Mouse (Mus musculus): ENCODE measurements around the gene Col11a2.

DNA sequence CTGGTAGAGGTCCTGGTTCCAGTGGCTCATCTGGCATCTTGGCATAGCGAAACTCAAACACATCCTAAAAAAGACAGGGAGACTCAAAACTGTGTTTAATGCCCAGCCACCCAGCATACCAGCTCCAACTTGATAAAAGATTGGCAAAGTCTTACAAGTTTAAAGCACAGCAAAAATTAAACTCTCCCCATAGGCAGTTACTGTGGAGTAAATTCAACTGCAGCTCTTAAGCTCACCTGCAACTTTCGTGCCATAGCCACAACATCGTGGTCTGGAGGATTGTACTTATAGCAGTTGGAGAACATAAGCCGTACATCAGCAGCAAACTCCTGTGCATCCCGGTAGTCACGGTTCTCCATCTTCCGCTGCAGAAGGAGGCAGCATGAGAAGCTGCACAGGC is 74.9 kb downstream of the Col11a2 start:
- TF ChIP-seq CTCF (IDR thresholded peaks at IDR 0.05; ENCODE audit: insufficient read depth, low read length), result no peak
- no peak for TF ChIP-seq POLR2A (IDR thresholded peaks at IDR 0.05; ENCODE audit: borderline replicate concordance, extremely low read depth, low read depth, low read length)

All from lung, adult 2 months (tissue).